Mouse (Mus musculus) WW6 (cell line): ENCODE data around the gene Gpr37l1.

ENCODE experiments used
- DNase-seq: peaks from one replicate; pipeline ENCODE4 v3.0.0-alpha.2; 2013; ENCODE audit warnings: low read depth, low spot score

Gpr37l1 gene

GRCm38 (mm10) chr1:135181880-135182623 is 14.6 kb upstream of the Gpr37l1 start:
- DNase-seq: no peak

- DNase-seq: no peak
Observed at GRCm38 (mm10) chr1:135181275-135181674, 13.8 kb upstream of the Gpr37l1 start.

- DNase-seq: no peak
Observed at GRCm38 (mm10) chr1:135180830-135181229, 13.3 kb upstream of the Gpr37l1 start.

GRCm38 (mm10) chr1:135178863-135179262 is 11.4 kb upstream of the Gpr37l1 start:
- no peak for DNase-seq

GRCm38 (mm10) chr1:135177724-135178123 is 10.2 kb upstream of the Gpr37l1 start:
- DNase-seq: no peak

DNA sequence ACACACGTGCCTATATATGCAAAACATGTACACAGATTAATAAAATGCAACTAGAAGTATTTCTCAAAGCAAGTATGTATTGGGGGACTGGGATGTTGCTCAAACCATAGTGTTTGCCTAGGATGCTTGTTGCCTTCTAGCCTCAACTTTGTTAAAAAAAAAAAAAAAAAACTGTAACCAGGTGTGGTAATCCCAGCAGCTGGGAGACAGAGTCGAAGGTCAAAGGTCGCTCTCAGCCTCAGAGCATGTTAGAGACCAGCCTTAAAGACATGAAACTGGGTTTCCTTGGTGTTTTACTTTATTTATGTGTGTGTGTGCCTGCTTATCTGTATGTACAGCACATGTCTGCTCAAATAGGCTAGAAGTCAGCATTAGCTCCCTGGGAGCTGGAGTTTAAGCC is 7.7 kb upstream of the Gpr37l1 start:
- DNase-seq: no peak

- DNase-seq: no peak
Observed at GRCm38 (mm10) chr1:135173311-135173710, 5.8 kb upstream of the Gpr37l1 start.

DNA sequence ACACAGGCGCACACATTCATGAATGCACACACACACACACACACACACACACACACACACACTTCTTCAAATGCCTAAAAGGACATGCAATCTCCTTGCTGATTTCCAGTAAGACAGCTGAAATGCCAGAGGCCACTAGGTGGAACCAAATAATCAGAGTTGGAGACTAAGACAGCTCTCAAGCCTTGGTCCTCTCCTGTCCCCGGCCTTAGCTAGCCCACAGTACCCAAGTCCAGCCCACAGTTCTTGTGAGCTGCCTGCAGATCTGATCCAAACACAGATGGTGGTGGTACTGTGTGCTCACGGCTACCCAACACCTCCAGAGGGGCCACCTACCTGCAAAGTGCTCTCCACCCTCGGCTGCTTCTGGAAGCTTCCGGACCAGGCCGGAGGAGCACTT is 4.5 kb upstream of the Gpr37l1 start:
- DNase-seq: no peak

- DNase-seq: no peak
Observed at GRCm38 (mm10) chr1:135171202-135171601, 3.7 kb upstream of the Gpr37l1 start.

DNA sequence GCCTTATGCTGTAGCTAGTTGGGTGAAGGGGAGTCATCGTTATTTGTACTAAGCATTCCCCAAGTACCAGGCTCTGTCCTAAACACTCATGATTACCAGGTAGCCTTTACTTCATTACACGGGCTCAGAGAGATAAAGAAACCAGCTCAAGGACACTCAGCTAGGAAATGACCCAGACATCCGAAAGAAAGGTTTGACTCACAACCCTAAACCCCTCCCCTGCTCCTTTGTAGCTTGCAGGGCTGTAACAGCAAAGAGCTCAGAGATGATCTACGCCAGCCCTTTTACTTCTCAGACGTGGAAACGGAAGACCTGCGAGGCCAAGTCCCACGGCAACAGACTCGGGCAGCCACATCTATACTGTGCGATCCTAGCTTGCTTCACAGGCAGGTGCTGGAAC is 2.8 kb upstream of the Gpr37l1 start:
- no peak for DNase-seq

- no peak for DNase-seq
Observed at GRCm38 (mm10) chr1:135169556-135170224, 2.2 kb upstream of the Gpr37l1 start.

GRCm38 (mm10) chr1:135168453-135169200 is 1.1 kb upstream of the Gpr37l1 start:
- DNase-seq: no peak

- no peak for DNase-seq
Observed at GRCm38 (mm10) chr1:135162720-135163119, 4.8 kb downstream of the Gpr37l1 start.

DNA sequence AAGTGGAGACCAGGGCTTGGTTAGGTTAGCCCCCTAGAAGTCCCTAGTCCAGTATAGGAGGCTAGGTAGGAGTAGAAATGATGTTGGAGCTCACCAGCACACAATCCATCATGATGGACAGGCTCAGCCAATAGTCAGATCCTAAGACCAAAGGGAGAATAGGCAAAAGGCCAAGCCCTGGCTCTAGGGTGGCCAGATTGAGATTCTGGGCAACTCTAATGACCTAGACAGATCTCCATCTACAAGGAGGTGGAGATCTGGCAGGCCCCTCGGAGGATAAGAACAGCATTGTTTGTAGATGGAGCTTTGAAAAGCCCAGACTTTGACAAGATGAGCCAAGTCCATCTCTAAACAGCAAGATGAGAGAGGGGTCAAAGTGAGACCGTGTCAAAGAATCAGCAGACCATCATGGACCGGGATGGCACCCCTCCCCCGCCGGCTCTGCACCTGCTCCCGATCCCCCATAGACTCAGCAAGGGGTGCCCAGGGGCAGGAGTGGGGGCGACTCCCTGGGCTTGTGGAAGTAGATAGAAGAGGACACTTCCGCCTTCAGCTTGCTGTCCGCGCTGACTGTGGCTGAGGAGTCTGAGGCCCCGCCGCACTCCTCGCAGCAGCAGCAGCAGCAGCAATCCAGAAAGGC is 7.0 kb downstream of the Gpr37l1 start:
- DNase-seq: no peak

GRCm38 (mm10) chr1:135159556-135160123 is 7.8 kb downstream of the Gpr37l1 start:
- DNase-seq: no peak

DNA sequence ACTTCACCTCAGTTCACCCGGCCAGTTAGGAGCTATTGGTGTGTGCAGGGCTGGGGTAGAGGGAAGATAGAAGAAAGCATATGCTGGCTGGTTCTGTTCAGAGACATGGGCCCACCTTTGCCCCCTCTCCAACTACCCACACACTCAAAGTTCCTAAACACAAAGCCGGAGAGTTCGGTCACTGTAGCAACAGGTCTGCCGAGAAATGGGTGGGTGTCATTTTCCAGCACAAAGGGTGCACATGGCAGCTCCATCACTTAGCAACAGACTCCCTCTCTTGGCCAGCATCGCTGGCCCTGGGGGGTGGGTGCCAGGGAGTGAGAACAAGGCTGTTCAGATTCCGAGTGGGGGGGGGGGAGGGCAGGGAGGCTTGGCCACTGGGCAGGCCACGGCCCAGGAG is 8.4 kb downstream of the Gpr37l1 start:
- DNase-seq: no peak

GRCm38 (mm10) chr1:135158633-135159032 is 8.8 kb downstream of the Gpr37l1 start:
- no peak for DNase-seq

GRCm38 (mm10) chr1:135156300-135156699 is 11.2 kb downstream of the Gpr37l1 start:
- no peak for DNase-seq

DNA sequence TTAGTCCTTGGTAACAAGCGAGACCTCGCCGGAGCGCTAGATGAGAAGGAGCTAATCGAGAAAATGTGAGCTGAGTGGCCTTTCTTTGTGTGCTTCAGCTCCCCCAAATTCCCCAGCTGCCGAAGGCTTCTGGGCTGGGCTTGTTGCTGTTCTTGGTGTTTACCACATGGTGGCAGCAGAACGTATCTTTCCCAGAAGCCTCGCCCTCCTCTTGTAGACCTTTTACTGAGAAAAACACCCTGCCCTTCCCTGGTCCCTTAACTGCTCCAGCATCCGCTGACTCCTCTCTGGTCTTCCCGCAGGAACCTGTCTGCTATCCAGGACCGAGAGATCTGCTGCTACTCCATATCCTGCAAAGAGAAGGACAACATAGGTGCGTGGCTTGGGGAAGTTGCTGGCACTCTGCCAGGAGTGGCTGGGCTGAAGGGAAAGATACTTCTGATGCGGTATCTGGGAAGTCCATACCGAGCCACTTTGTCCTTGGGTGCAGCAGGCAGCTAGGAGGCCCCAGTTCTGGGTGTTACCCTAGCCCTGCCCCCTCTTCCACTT is 13.0 kb downstream of the Gpr37l1 start:
- peak; percentile 79 for DNase-seq

DNA sequence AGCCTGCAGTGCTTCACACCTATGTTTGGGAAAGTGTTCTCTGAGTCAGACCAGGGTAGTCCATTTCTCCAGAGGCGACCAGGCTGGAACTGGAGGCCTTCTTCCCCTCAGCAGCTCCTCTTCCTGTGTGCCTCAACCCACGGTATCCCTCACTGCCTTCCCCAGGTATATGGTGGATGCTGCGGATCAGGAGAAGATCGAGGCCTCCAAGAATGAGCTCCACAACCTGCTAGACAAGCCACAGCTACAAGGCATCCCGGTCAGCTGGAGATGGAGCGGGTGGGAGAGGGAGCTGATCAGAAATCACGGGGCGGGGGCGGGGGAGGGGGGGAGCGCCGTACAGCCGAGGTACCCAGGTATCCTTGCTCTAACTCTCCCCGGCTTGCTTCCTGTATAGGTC is 13.5 kb downstream of the Gpr37l1 start:
- no peak for DNase-seq

DNA sequence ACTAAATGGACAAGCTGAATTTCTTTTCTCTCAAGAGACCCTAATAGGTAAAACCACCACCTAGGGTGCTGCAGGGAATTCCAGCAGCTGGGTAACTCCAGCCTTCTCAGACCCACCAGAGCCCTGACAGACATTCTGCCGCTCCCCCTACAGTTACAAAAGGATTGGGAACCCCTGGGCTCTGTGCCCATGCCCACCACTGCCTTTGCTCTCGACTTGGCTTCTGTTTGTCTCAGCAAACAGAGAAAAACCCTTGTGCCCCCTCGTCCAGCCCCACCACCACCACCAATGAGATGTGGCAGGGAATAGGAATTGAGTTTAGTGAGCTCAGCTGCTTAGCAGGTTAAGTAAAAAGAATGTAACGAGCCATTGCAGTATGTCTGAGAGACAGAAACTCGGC is 18.5 kb downstream of the Gpr37l1 start:
- no peak for DNase-seq
